Mouse (Mus musculus) heart, adult 2 months (tissue): Measurements from ENCODE around the gene Foxp1.

Source experiments
- CTCF ChIP-seq: fragments of 200-600 bp; IDR thresholded peaks from 2 replicates; pipeline ENCODE4 v1.8.1; 2022; ENCODE audit warnings: antibody characterized with exemption, mild to moderate bottlenecking, moderate library complexity
- EP300 ChIP-seq: fragments of 200-500 bp; IDR thresholded peaks from 2 replicates; pipeline ENCODE4 v1.6.1; 2011; ENCODE audit warnings: low read depth, low read length, control low read depth; ENCODE audit not compliant: insufficient read depth

GRCm38 (mm10) chr6:99103911-99104310 lies 418.6 kb downstream of the Foxp1 start:
- TF ChIP-seq CTCF, result no peak
- no peak for TF ChIP-seq EP300
